Mouse (Mus musculus): ENCODE measurements around the gene Gm10065. TPM values are rescaled to one million over a fixed set of nuclear protein-coding genes. Genes with fewer than 3 reads are reported as not detected.

Gm10065 gene
- not detected for polyA plus RNA-seq (2017; shearing (Covaris generic))

GRCm38 (mm10) chr13:21478759-21479670, at the start of gene Gm10065, which contains the start of gene Zkscan4:
Gm10065 (minus strand) TSS chr13:21479441.
Zkscan4 (plus strand) TSS chr13:21478907.

GRCm38 (mm10) chr13:21501182-21501581, 21.9 kb upstream of the Gm10065 start, which contains the start of gene Gm11273:
Gm11273 (minus strand) TSS chr13:21501418.

DNA sequence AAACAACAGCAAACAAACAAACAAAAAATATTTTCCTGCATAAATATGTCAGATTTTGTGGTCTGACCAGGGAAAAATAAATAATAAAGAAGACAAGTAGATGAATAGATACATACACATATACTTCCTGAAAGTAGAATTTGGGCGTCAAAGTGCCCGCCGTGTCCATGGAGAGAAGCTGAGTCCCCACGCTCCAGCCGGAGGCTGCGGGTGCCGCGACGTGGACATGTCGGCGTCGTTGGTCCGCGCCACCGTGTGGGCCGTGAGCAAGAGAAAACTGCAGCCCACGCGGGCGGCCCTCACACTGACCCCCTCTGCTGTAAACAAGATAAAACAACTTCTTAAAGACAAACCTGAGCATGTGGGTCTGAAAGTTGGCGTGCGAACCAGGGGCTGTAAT, 15.8 kb upstream of the Gm10065 start, which contains the start of gene AK157302:
TSS of gene AK157302 (plus strand) at position 144 of the 400 bp plus-strand sequence.

DNA sequence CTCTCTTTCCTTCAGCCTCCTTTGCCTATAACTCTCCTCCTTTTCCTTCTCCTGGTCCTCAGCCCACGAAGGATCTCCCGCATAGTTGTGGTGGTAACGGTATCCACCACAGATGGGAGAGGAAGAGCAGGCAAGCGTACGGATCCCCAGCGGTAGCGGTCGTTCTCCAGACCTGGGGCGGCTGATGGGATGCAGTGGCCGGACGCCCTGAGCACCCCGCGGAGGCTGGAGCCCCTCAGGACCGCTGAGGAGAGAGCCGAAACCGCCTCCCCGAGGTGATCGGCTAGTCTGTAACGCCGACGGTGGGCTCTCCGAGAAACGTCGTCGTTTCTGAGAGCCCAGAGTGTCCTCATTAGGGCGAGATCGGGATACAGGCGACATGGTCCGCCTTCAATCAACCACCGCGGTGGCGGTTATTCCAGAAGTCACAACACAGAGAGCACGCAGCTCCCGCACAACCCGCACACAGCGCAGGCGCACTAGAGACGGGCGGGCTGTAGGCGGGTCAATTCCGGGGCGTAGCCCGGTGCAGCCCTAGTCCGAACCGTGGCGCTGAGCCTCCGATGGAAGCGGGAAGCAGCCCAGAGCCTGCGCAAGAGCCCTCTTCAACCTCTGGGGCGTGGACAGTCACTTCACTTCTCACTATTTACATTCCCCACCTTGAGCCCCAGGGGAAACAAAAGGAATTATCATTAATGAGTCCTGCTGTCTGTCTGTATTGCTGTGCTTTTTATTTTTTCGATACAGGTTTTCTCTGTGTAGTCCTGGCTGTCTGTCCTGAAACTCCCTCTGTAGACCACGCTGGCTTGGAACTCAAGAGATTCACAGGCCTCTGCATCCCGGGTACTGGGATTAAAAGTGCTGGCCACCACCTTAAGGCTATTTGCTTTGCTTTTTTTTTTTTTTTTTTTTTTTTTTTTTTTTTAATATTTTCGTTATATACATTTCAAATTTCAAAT, 10.9 kb downstream of the Gm10065 start, which contains the start of gene Nkapl:
TSS of gene Nkapl (minus strand) at position 449 of the 959 bp plus-strand sequence.

DNA sequence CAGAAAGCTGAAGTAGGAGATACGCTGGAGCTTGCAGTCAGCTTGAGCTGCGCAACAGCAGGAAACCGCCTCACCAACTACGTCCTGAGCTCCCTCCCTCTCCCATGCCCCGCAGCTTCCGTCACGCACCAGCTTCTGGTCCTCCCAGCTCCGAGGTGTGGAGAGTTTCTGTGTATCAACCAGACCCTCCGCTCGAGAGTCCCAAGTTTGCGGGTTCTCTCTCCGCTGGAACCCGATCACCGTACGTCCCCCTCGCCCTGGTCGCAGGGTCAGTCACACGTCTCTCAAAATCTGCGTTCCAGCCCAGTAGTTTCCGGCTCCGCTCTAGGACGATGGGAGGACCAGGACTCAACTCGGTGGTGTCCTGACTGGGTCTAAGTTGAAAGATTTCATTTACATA, 25.8 kb downstream of the Gm10065 start, which contains the start of gene Zscan26:
TSS of gene Zscan26 (minus strand) at position 282 of the 400 bp plus-strand sequence.

DNA sequence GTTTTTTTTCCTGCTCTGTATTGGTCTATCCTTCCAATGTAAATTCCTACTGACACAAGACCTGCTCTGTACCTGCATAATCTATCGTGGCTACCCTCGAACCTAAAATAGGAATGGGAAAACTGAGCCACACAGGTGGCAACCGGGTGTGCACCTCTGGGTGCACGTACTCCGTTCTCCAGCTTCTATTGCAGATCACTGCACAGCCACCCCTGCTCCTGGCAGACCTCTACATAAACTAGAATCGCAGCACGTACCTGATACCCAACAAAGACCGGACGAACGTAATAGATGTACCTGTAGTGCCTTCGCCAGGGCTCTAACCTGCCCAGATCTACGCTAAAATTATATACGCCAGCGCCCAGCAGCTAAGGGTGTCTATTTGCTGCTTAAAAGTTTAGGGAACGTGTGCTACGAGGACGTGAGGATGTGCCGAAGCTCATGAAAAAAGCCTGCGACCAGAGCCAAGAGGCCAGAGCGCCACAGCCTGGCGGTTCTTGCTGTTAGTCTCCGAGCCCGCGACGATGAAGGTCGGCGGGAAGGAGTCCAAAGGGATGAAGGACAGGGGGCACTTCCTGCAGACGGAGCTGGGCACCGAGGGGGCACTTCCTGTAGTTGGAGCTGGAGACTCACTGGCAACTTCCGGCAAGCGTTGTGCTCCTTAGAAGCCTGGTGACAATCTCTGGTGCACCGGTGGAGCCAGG, 38.6 kb downstream of the Gm10065 start, which contains the start of gene Pgbd1:
TSS of gene Pgbd1 (minus strand) at position 556 of the 704 bp plus-strand sequence.

Other genes starting within 250 kb of the Gm10065 start
- not detected for gene Gpx5, start 186.7 kb downstream of the Gm10065 start, polyA plus RNA-seq (2017; shearing (Covaris generic))
- gene Gpx6, start 167.3 kb downstream of the Gm10065 start, polyA plus RNA-seq (2017; shearing (Covaris generic)), result not detected
- not detected for gene Olfr1367, start 132.5 kb downstream of the Gm10065 start, polyA plus RNA-seq (2017; shearing (Covaris generic))
- 12.6 TPM for gene Zscan12, start 116.6 kb downstream of the Gm10065 start, polyA plus RNA-seq (2017; shearing (Covaris generic))
- 77.3 TPM for gene Zkscan3, start 76.7 kb downstream of the Gm10065 start, polyA plus RNA-seq (2017; shearing (Covaris generic))
- 0.72 TPM for gene Pgbd1, start 38.4 kb downstream of the Gm10065 start, polyA plus RNA-seq (2017; shearing (Covaris generic))
- 10.4 TPM for gene Zscan26, start 25.7 kb downstream of the Gm10065 start, polyA plus RNA-seq (2017; shearing (Covaris generic))
- gene Nkapl, start 10.9 kb downstream of the Gm10065 start, polyA plus RNA-seq (2017; shearing (Covaris generic)), result not detected
- not detected for gene Zkscan4, start 534 bp downstream of the Gm10065 start, polyA plus RNA-seq (2017; shearing (Covaris generic))
- not detected for gene AK157302, start 15.8 kb upstream of the Gm10065 start, polyA plus RNA-seq (2017; shearing (Covaris generic))
- 14.1 TPM for gene Gm11273, start 22.0 kb upstream of the Gm10065 start, polyA plus RNA-seq (2017; shearing (Covaris generic))
- gene Zkscan8, start 51.7 kb upstream of the Gm10065 start, polyA plus RNA-seq (2017; shearing (Covaris generic)), result 9.4 TPM
- gene Olfr1366, start 63.4 kb upstream of the Gm10065 start, polyA plus RNA-seq (2017; shearing (Covaris generic)), result not detected
- gene Olfr1535, start 80.5 kb upstream of the Gm10065 start, polyA plus RNA-seq (2017; shearing (Covaris generic)), result not detected
- gene Olfr1364, start 102.3 kb upstream of the Gm10065 start, polyA plus RNA-seq (2017; shearing (Covaris generic)), result not detected
- not detected for gene Olfr1362, start 134.6 kb upstream of the Gm10065 start, polyA plus RNA-seq (2017; shearing (Covaris generic))
- not detected for gene Olfr11, start 163.1 kb upstream of the Gm10065 start, polyA plus RNA-seq (2017; shearing (Covaris generic))
- not detected for gene Olfr1361, start 183.9 kb upstream of the Gm10065 start, polyA plus RNA-seq (2017; shearing (Covaris generic))
- not detected for gene Olfr1360, start 198.0 kb upstream of the Gm10065 start, polyA plus RNA-seq (2017; shearing (Covaris generic))
- gene Olfr1359, start 218.7 kb upstream of the Gm10065 start, polyA plus RNA-seq (2017; shearing (Covaris generic)), result not detected
- not detected for gene Hist1h2bl, start 236.7 kb upstream of the Gm10065 start, polyA plus RNA-seq (2017; shearing (Covaris generic))
- not detected for gene Hist1h2ai, start 237.0 kb upstream of the Gm10065 start, polyA plus RNA-seq (2017; shearing (Covaris generic))
- gene Hist1h3h, start 238.2 kb upstream of the Gm10065 start, polyA plus RNA-seq (2017; shearing (Covaris generic)), result not detected
- 0.72 TPM for gene Hist1h2bm, start 242.6 kb upstream of the Gm10065 start, polyA plus RNA-seq (2017; shearing (Covaris generic))